Mouse (Mus musculus) lung, embryonic 14.5 days (tissue): Measurements from ENCODE around the gene Rpl27a. TPM values are rescaled to one million over a fixed set of nuclear protein-coding genes. Genes with fewer than 3 reads are reported as not detected.

ENCODE experiments used
- ATAC-seq: fragments of 200-750 bp; cut with Nextera tagmentation; 2 replicates; pipeline ENCODE4 v1.8.0; 2017; ENCODE audit warnings: mild to moderate bottlenecking, moderate TSS enrichment, moderate library complexity; ENCODE audit not compliant: insufficient read depth
- DNase-seq: peaks from one replicate; pipeline ENCODE4 v3.0.0-alpha.2; 2015
- H3K27ac ChIP-seq: fragments of 300-500 bp; sonication (generic); 2 replicates; pipeline ENCODE4 v1.5.1; 2014; ENCODE audit warnings: low read depth, mild to moderate bottlenecking, moderate library complexity
- H3K27me3 ChIP-seq: fragments of 300-500 bp; sonication (generic); 2 replicates; pipeline ENCODE4 v1.6.1; 2014; ENCODE audit warnings: low read length, control low read depth; ENCODE audit not compliant: insufficient read depth
- H3K36me3 ChIP-seq: fragments of 300-500 bp; sonication (generic); 2 replicates; pipeline ENCODE4 v1.6.1; 2014; ENCODE audit warnings: control low read depth; ENCODE audit not compliant: insufficient read depth
- H3K4me1 ChIP-seq: fragments of 300-500 bp; sonication (generic); 2 replicates; pipeline ENCODE4 v1.6.1; 2014; ENCODE audit warnings: antibody characterized with exemption, control low read depth; ENCODE audit not compliant: insufficient read depth
- H3K4me2 ChIP-seq: fragments of 300-500 bp; sonication (generic); 2 replicates; pipeline ENCODE4 v1.6.1; 2014; ENCODE audit warnings: mild to moderate bottlenecking
- H3K4me3 ChIP-seq: fragments of 300-500 bp; sonication (generic); 2 replicates; pipeline ENCODE4 v1.5.1; 2014; ENCODE audit warnings: low read depth, low read length
- H3K9ac ChIP-seq: fragments of 300-500 bp; sonication (generic); 2 replicates; pipeline ENCODE4 v1.6.1; 2014
- H3K9me3 ChIP-seq: fragments of 300-500 bp; sonication (generic); 2 replicates; pipeline ENCODE4 v1.6.1; 2016; ENCODE audit warnings: low read depth, low read length, control low read depth
- CTCF ChIP-seq: IDR thresholded peaks from 2 replicates; pipeline ENCODE4 v1.5.1; 2016; ENCODE audit warnings: antibody characterized with exemption, low read depth
- WGBS: fragments of 180-500 bp; shearing (Covaris S2); extraction: QIAGEN DNeasy Blood & Tissue Kit; methylation state at CpG from one replicate; pipeline ENCODE4 v1.1.7; 2014; 5-methylcytosine and 5-hydroxymethylcytosine counted together
- polyA plus RNA-seq: library from polyadenylated mRNA; unstranded; fragments of >200 nt; fragmentation: Nextera tagmentation; extraction: Ambion mirVana; gene quantifications from 2 replicates; pipeline ENCODE4 v1.2.1, GENCODE M21; 2014

Gene Rpl27a
- polyA plus RNA-seq, 1 experiment from 2014 or later: 166 TPM

DNA sequence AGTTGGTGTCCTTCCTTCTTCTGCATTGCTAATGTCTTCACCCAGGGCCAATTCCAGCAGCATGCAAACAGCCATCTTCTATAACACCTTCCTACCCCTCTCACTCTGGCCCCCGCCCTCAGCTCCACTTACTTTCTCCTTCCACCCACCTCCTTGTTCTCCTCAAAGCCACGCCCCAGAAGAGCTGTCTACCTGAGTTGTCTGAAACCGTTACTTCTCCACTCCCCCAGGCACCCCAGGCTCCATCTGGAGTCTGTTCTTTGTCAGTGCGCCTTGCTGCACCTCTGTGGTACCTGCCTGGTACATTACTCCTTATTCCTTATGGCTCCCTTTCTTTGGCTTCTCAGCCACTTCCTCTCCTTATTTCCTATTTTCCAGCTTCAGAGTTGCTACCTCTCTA, 14.2 kb downstream of the Rpl27a start:
- TF ChIP-seq CTCF: no peak
- H3K9me3 ChIP-seq: no peaks in the 10 kb centered on the region
- H3K9ac ChIP-seq: no peak overlapping the region
- no peak overlapping the region for H3K4me3 ChIP-seq
- H3K27ac ChIP-seq: no peak overlapping the region
- no peaks in the 10 kb centered on the region for H3K4me1 ChIP-seq
- ATAC-seq: no peak
- no peaks in the 10 kb centered on the region for H3K27me3 ChIP-seq
- 74% methylated on average over 4 of the region's 4 CpGs for WGBS
- no peak for DNase-seq
- H3K36me3 ChIP-seq: peaks cover 67% of the 10 kb centered on the region
- no peak overlapping the region for H3K4me2 ChIP-seq

DNA sequence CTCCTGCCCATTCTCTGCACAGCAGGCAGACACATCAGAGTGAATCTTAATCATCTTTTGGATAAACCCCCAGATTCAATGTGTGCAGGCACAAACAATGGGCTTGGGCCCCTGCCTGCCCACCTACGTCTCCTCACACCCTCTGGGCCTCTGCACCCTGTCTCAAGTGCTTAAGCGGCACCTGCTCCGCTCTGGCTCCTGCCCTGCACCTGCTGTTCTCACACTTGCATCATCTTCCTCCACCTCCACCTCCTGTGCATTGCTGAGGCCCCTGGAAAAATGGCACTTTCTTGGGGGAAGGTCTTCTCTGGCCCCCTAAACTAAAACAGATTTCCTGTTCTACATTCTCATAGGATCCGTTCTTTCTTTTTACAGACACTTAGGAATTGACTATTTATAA, 14.9 kb downstream of the Rpl27a start:
- WGBS: 83% methylated on average over 4 of the region's 4 CpGs
- TF ChIP-seq CTCF: no peak
- Histone ChIP-seq H3K4me1 (no peaks in the 10 kb centered on the region), H3K27me3 (no peaks in the 10 kb centered on the region), H3K9me3 (no peaks in the 10 kb centered on the region), H3K36me3 (peaks cover 67% of the 10 kb centered on the region), H3K4me3 (no peak overlapping the region), H3K27ac (no peak overlapping the region), H3K9ac (no peak overlapping the region), H3K4me2 (no peak overlapping the region)
- ATAC-seq: no peak
- no peak for DNase-seq

DNA sequence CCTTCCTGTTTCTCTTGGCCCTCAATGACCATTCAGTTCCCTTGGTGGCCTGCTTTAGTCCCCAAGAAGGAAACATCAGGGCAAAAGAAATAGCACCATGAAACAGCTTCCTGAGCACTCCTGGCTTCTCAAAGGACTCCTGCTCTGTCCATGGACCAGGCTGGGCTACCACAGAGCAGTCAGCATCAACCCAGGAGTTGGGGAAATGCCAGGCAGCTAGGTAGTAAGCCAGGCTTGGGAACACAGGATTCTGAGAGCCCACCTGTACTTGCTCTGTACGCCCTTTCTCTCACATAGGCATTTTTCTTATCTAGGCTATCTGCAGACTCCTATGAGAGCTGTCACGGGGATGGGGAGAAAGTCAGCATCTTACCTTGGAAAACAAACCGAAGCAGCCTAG, 16.0 kb downstream of the Rpl27a start:
- TF ChIP-seq CTCF: no peak
- Histone ChIP-seq H3K4me3 (no peak overlapping the region), H3K27me3 (no peaks in the 10 kb centered on the region), H3K4me1 (no peaks in the 10 kb centered on the region), H3K36me3 (peaks cover 70% of the 10 kb centered on the region), H3K9ac (no peak overlapping the region), H3K4me2 (no peak overlapping the region), H3K27ac (no peak overlapping the region), H3K9me3 (no peaks in the 10 kb centered on the region)
- no peak for ATAC-seq
- DNase-seq: no peak
- 80% methylated on average over 3 of the region's 3 CpGs for WGBS

GRCm38 (mm10) chr7:109536451-109536946, 17.6 kb downstream of the Rpl27a start:
- no peaks in the 10 kb centered on the region for H3K27me3 ChIP-seq
- H3K4me3 ChIP-seq: no peak overlapping the region
- DNase-seq: peak; percentile 75
- H3K36me3 ChIP-seq: peaks cover 70% of the 10 kb centered on the region
- peak; percentile 83 for ATAC-seq
- no peak overlapping the region for H3K4me2 ChIP-seq
- no peaks in the 10 kb centered on the region for H3K4me1 ChIP-seq
- peak overlapping the region; percentile 44 for H3K27ac ChIP-seq
- TF ChIP-seq CTCF: no peak
- no peaks in the 10 kb centered on the region for H3K9me3 ChIP-seq
- 45% methylated on average over 4 of the region's 4 CpGs for WGBS
- no peak overlapping the region for H3K9ac ChIP-seq

- ATAC-seq: no peak
- no peak overlapping the region for H3K27ac ChIP-seq
These were observed 22.0 kb downstream of the Rpl27a start for GRCm38 (mm10) chr7:109540902-109541301.

GRCm38 (mm10) chr7:109541609-109542363, 22.8 kb downstream of the Rpl27a start:
- Histone ChIP-seq H3K27ac (peak overlapping the region; percentile 36; the same call in 1 of the 2 replicates), H3K4me3 (no peak overlapping the region), H3K4me2 (no peak overlapping the region), H3K9me3 (no peaks in the 10 kb centered on the region), H3K27me3 (no peaks in the 10 kb centered on the region), H3K4me1 (0 out of 2 replicates have a peak, but pooled peaks cover 5% of the 10 kb centered on the region), H3K36me3 (peaks cover 70% of the 10 kb centered on the region), H3K9ac (no peak overlapping the region)
- WGBS: 76% methylated on average over 10 of the region's 10 CpGs
- ATAC-seq (no peak), DNase-seq (peak; percentile 46)
- TF ChIP-seq CTCF: no peak

More at GRCm38 (mm10) chr7:109540902-109541301, 22.0 kb downstream of the Rpl27a start:
- no peak for TF ChIP-seq CTCF
- no peak overlapping the region for H3K9ac ChIP-seq
- no peak overlapping the region for H3K4me2 ChIP-seq
- DNase-seq: no peak
- H3K27me3 ChIP-seq: no peaks in the 10 kb centered on the region
- H3K36me3 ChIP-seq: peaks cover 66% of the 10 kb centered on the region
- no peak overlapping the region for H3K4me3 ChIP-seq
- H3K9me3 ChIP-seq: no peaks in the 10 kb centered on the region
- H3K4me1 ChIP-seq: 0 out of 2 replicates have a peak, but pooled peaks cover 5% of the 10 kb centered on the region

- no peak overlapping the region for H3K4me2 ChIP-seq
- H3K27me3 ChIP-seq: no peaks in the 10 kb centered on the region
- H3K4me1 ChIP-seq: 0 out of 2 replicates have a peak, but pooled peaks cover 5% of the 10 kb centered on the region
- TF ChIP-seq CTCF: no peak
- H3K36me3 ChIP-seq: peaks cover 68% of the 10 kb centered on the region
- H3K4me3 ChIP-seq: no peak overlapping the region
- DNase-seq: no peak
- 82% methylated on average over 3 of the region's 3 CpGs for WGBS
- H3K9ac ChIP-seq: no peak overlapping the region
- no peaks in the 10 kb centered on the region for H3K9me3 ChIP-seq
- ATAC-seq: no peak
- 0 out of 2 replicates have a peak overlapping the region, but pooled peaks have one; percentile 36 for H3K27ac ChIP-seq
These were observed 23.3 kb downstream of the Rpl27a start for GRCm38 (mm10) chr7:109542364-109542628.
